In genomic region chr7:26352258-26352657, GRCm38 (mm10) we compare ENCODE assay signal across 41 mouse cellular contexts. TPM values are rescaled to one million over a fixed set of nuclear protein-coding genes. Genes with fewer than 3 reads are reported as not detected.
"Had no signal": no experiment of that assay in that cellular context is flagged by ENCODE, and none has a peak within 500 bp of the region (broad histone marks: within the 10 kb centered on the region; RNA-seq: fewer than 3 reads in every experiment).

No protein-coding gene starts in this region.

RNA-seq across cellular contexts. Expression of gene Cyp2a4, which starts 45.3 kb away (rescaled TPM):
- total RNA-seq: heart, adult 8-10 months; heart, postnatal 10 days; heart, postnatal 25 days; heart, postnatal 36 days; heart, postnatal 4 days; hematopoietic stem cell, adult 5-6 weeks; hindbrain, postnatal 0 days; layer of hippocampus, adult 18-20 months; layer of hippocampus, adult 2 months; layer of hippocampus, adult 8-10 months; layer of hippocampus, postnatal 10 days; layer of hippocampus, postnatal 14 days; layer of hippocampus, postnatal 25 days; layer of hippocampus, postnatal 36 days had no signal
- polyA plus RNA-seq: heart, embryonic 10.5 days; heart, embryonic 11.5 days; heart, embryonic 12.5 days; heart, embryonic 13.5 days; heart, embryonic 14.5 days; heart, embryonic 15.5 days; heart, embryonic 16.5 days; heart, postnatal 0 days; hindbrain, embryonic 10.5 days; hindbrain, embryonic 11.5 days; hindbrain, embryonic 12.5 days; hindbrain, embryonic 13.5 days; hindbrain, embryonic 14.5 days; hindbrain, embryonic 15.5 days; hindbrain, embryonic 16.5 days; hindbrain, postnatal 0 days; inflammation-experienced regulatory T-cells, adult 6 months; intestine, embryonic 14.5 days; intestine, embryonic 15.5 days; intestine, embryonic 16.5 days; intestine, postnatal 0 days; kidney, embryonic 14.5 days; kidney, embryonic 15.5 days; kidney, embryonic 16.5 days; kidney, postnatal 0 days; large intestine, adult 2 months had no signal

RNA-seq across cellular contexts. Expression of gene Nlrp9c, which starts 51.2 kb away (rescaled TPM):
- total RNA-seq: heart, adult 8-10 months; heart, postnatal 10 days; heart, postnatal 14 days; heart, postnatal 25 days; heart, postnatal 36 days; heart, postnatal 4 days; hematopoietic stem cell, adult 5-6 weeks; hindbrain, postnatal 0 days; layer of hippocampus, adult 18-20 months; layer of hippocampus, adult 2 months; layer of hippocampus, adult 8-10 months; layer of hippocampus, postnatal 10 days; layer of hippocampus, postnatal 14 days; layer of hippocampus, postnatal 25 days; layer of hippocampus, postnatal 36 days had no signal
- polyA plus RNA-seq: heart, embryonic 10.5 days; heart, embryonic 11.5 days; heart, embryonic 12.5 days; heart, embryonic 13.5 days; heart, embryonic 14.5 days; heart, embryonic 15.5 days; heart, embryonic 16.5 days; heart, postnatal 0 days; hindbrain, embryonic 10.5 days; hindbrain, embryonic 11.5 days; hindbrain, embryonic 12.5 days; hindbrain, embryonic 13.5 days; hindbrain, embryonic 14.5 days; hindbrain, embryonic 15.5 days; hindbrain, embryonic 16.5 days; hindbrain, postnatal 0 days; inflammation-experienced regulatory T-cells, adult 6 months; intestine, embryonic 14.5 days; intestine, embryonic 15.5 days; intestine, embryonic 16.5 days; intestine, postnatal 0 days; kidney, adult 2 months; kidney, embryonic 14.5 days; kidney, embryonic 15.5 days; kidney, embryonic 16.5 days; kidney, postnatal 0 days; large intestine, adult 2 months had no signal
